Mouse (Mus musculus) heart, postnatal 0 days (tissue): Measurements from ENCODE around the gene Mul1. TPM values are rescaled to one million over a fixed set of nuclear protein-coding genes. Genes with fewer than 3 reads are reported as not detected.
"Not testable (repeated sequence)": the region's sequence is repeated elsewhere in the genome, so short reads cannot be mapped to it uniquely, and the experiment has no call there.

Experiments used
- ATAC-seq: fragments of 200-750 bp; cut with Nextera tagmentation; 2 replicates; pipeline ENCODE4 v1.8.0; 2017; ENCODE audit warnings: low read depth, moderate number of reproducible peaks, moderate library complexity; ENCODE audit not compliant: insufficient read depth
- DNase-seq: peaks from one replicate; pipeline ENCODE4 v3.0.0-alpha.2; 2016; ENCODE audit warnings: low spot score
- H3K27ac ChIP-seq: fragments of 300-500 bp; sonication (generic); 2 replicates; pipeline ENCODE4 v1.5.1; 2014; ENCODE audit warnings: low read depth, mild to moderate bottlenecking
- H3K27me3 ChIP-seq: fragments of 300-500 bp; sonication (generic); 2 replicates; pipeline ENCODE4 v1.6.1; 2014; ENCODE audit warnings: low read length, mixed read lengths; ENCODE audit not compliant: control insufficient read depth, insufficient read depth
- H3K36me3 ChIP-seq: fragments of 300-500 bp; sonication (generic); replicated peaks from 2 replicates; pipeline ENCODE4 v1.6.1; 2014; ENCODE audit warnings: low read length, mixed read lengths; ENCODE audit not compliant: control insufficient read depth, insufficient read depth
- H3K4me1 ChIP-seq: fragments of 300-500 bp; sonication (generic); 2 replicates; pipeline ENCODE4 v1.6.1; 2014; ENCODE audit warnings: antibody characterized with exemption; ENCODE audit not compliant: control insufficient read depth, insufficient read depth
- H3K4me2 ChIP-seq: fragments of 300-500 bp; sonication (generic); 2 replicates; pipeline ENCODE4 v1.6.1; 2014; ENCODE audit warnings: low read depth, mild to moderate bottlenecking, low read length, moderate library complexity
- H3K4me3 ChIP-seq: fragments of 300-500 bp; sonication (generic); 2 replicates; pipeline ENCODE4 v1.5.1; 2014; ENCODE audit warnings: low read depth, low read length
- H3K9ac ChIP-seq: fragments of 300-500 bp; sonication (generic); replicated peaks from 2 replicates; pipeline ENCODE4 v1.6.1; 2014; ENCODE audit warnings: low read depth, low read length, mixed read lengths
- H3K9me3 ChIP-seq: fragments of 300-500 bp; sonication (generic); replicated peaks from 2 replicates; pipeline ENCODE4 v1.6.1; 2016; ENCODE audit warnings: low read length; ENCODE audit not compliant: control insufficient read depth
- CTCF ChIP-seq: IDR thresholded peaks from 2 replicates; pipeline ENCODE4 v1.5.1; 2016; ENCODE audit warnings: antibody characterized with exemption, control low read depth, low read depth
- EP300 ChIP-seq: IDR thresholded peaks from 2 replicates; pipeline ENCODE4 v1.6.1; 2016; ENCODE audit warnings: antibody characterized with exemption, low read depth
- WGBS: fragments of 180-500 bp; shearing (Covaris S2); extraction: QIAGEN DNeasy Blood & Tissue Kit; methylation state at CpG from one replicate; pipeline ENCODE4 v1.1.7; 2014; 5-methylcytosine and 5-hydroxymethylcytosine counted together
- polyA plus RNA-seq: library from polyadenylated mRNA; unstranded; fragments of >200 nt; fragmentation: Nextera tagmentation; extraction: Ambion mirVana; gene quantifications from 2 replicates; pipeline ENCODE4 v1.2.1, GENCODE M21; 2015
- total RNA-seq: library from RNA; depleted of rRNA; stranded (reverse); fragments of >200 nt; gene quantifications from 2 replicates; pipeline ENCODE4 v1.2.3, GENCODE M21; 2014; ENCODE audit warnings: low replicate concordance

The Mul1 gene
- total and polyA plus RNA-seq, 2 experiments from 2014 or later: 30.0 to 40.6 TPM

DNA sequence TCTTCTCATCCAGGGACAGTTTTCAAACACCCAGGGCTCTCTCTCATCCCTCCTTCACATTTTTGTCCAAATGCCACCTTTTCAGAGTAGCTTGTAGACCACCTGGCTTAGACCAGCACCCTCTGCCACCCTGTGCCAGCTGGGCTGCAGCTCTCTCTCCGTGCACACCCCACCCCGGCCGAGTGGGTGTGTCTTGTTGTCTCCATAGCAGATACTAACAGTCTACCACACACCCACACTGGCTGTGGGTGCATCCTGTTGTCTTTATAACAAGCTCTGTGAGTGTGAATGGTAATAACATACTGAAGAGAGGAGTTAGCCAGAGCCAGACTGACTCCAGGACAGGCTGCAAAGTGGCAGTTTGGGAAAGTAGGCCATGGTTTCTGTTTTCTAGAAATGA, 18.5 kb upstream of the Mul1 start:
- Histone ChIP-seq H3K36me3 (no peaks in the 10 kb centered on the region), H3K4me3 (no peak overlapping the region), H3K4me2 (no peak overlapping the region), H3K4me1 (no peaks in the 10 kb centered on the region), H3K9me3 (no peaks in the 10 kb centered on the region), H3K27me3 (peaks cover 19% of the 10 kb centered on the region; the same call in 1 of the 2 replicates), H3K27ac (no peak overlapping the region), H3K9ac (no peak overlapping the region)
- ATAC-seq (no peak), DNase-seq (no peak)
- TF ChIP-seq CTCF (no peak), EP300 (no peak)
- 64% methylated on average over 3 of the region's 3 CpGs for WGBS

GRCm38 (mm10) chr4:138416414-138416813, 18.1 kb upstream of the Mul1 start:
- H3K27ac ChIP-seq: no peak overlapping the region
- DNase-seq (no peak), ATAC-seq (no peak)
- TF ChIP-seq EP300 (no peak), CTCF (no peak)
- H3K9me3 ChIP-seq: no peaks in the 10 kb centered on the region
- H3K4me1 ChIP-seq: no peaks in the 10 kb centered on the region
- no peak overlapping the region for H3K4me3 ChIP-seq
- no peaks in the 10 kb centered on the region for H3K36me3 ChIP-seq
- H3K27me3 ChIP-seq: peaks cover 16% of the 10 kb centered on the region; the same call in 1 of the 2 replicates
- H3K4me2 ChIP-seq: no peak overlapping the region
- H3K9ac ChIP-seq: no peak overlapping the region
- 58% methylated on average over 5 of the region's 5 CpGs for whole genome bisulfite sequencing

DNA sequence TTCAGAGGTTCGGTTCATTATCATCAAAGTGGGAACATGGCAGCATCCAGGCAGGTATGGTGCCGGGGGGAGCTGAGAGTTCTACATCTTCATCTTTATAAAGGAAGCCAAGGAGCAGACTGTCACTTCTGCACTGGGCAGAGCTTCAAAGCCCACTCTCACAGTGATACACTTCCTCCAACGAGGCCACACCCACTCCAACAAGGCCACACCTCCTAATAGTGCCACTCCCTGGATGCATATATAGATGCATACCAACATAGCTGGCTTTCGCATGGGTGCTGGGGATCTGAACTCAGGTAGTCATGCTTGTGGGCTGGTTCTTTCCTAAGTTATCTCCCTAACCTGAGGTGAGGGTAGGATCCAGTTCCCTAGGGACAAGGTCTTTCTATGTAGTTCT, 16.6 kb upstream of the Mul1 start:
- ATAC-seq: no peak
- peaks cover 12% of the 10 kb centered on the region; the same call in 1 of the 2 replicates for H3K27me3 ChIP-seq
- no peak for DNase-seq
- no peaks in the 10 kb centered on the region for H3K4me1 ChIP-seq
- H3K9ac ChIP-seq: no peak overlapping the region
- 78% methylated on average over 4 of the region's 4 CpGs for WGBS
- no peak for TF ChIP-seq CTCF
- no peak for TF ChIP-seq EP300
- H3K27ac ChIP-seq: no peak overlapping the region
- H3K9me3 ChIP-seq: no peaks in the 10 kb centered on the region
- H3K4me3 ChIP-seq: no peak overlapping the region
- H3K4me2 ChIP-seq: no peak overlapping the region
- H3K36me3 ChIP-seq: no peaks in the 10 kb centered on the region

- Histone ChIP-seq H3K9ac (no peak overlapping the region), H3K9me3 (no peaks in the 10 kb centered on the region), H3K36me3 (no peaks in the 10 kb centered on the region), H3K4me2 (no peak overlapping the region), H3K27me3 (peaks cover 12% of the 10 kb centered on the region; the same call in 1 of the 2 replicates), H3K27ac (no peak overlapping the region), H3K4me3 (no peak overlapping the region), H3K4me1 (no peaks in the 10 kb centered on the region)
- TF ChIP-seq EP300 (no peak), CTCF (no peak)
- DNase-seq (no peak), ATAC-seq (no peak)
- 52% methylated on average over 11 of the region's 11 CpGs for WGBS
These were observed 16.0 kb upstream of the Mul1 start for GRCm38 (mm10) chr4:138418340-138418957.

DNA sequence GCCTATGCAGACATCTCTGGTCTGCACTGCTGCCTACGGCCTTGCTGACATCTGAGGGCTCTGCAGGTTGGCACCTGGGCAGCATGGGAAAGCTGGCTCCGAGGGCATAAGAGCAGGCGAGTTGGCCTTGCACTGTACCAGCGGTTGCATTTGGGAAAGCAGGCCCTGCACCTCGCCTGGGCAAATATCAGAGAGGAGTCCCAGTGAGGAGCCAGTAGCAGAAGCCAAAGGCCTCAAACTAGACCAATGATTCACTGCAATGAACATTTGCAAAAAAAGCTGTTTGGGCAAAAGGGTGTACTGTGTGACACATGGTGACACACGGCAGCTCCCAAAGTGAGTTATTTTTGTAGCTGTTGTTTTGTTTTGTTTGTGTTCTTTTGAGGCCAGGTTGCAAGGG, 9.4 kb upstream of the Mul1 start:
- Histone ChIP-seq H3K9ac (no peak overlapping the region), H3K4me3 (no peak overlapping the region), H3K27ac (no peak overlapping the region), H3K27me3 (peaks cover 6% of the 10 kb centered on the region; the same call in 1 of the 2 replicates), H3K4me1 (no peaks in the 10 kb centered on the region), H3K36me3 (no peaks in the 10 kb centered on the region), H3K9me3 (no peaks in the 10 kb centered on the region), H3K4me2 (no peak overlapping the region)
- no peak for ATAC-seq
- DNase-seq: no peak
- WGBS: 78% methylated on average over 6 of the region's 6 CpGs
- TF ChIP-seq CTCF: no peak
- TF ChIP-seq EP300: no peak

- not testable (repeated sequence) for H3K9ac ChIP-seq, DNase-seq, H3K9me3 ChIP-seq, ATAC-seq, H3K36me3 ChIP-seq, H3K4me3 ChIP-seq, H3K27ac ChIP-seq, H3K27me3 ChIP-seq, H3K4me1 ChIP-seq, H3K4me2 ChIP-seq
- 85% methylated on average over 13 of the region's 14 CpGs for WGBS
These were observed 8.9 kb upstream of the Mul1 start for GRCm38 (mm10) chr4:138425604-138426003.
